Mouse (Mus musculus): ENCODE data around the gene Tmem150c.

DNA sequence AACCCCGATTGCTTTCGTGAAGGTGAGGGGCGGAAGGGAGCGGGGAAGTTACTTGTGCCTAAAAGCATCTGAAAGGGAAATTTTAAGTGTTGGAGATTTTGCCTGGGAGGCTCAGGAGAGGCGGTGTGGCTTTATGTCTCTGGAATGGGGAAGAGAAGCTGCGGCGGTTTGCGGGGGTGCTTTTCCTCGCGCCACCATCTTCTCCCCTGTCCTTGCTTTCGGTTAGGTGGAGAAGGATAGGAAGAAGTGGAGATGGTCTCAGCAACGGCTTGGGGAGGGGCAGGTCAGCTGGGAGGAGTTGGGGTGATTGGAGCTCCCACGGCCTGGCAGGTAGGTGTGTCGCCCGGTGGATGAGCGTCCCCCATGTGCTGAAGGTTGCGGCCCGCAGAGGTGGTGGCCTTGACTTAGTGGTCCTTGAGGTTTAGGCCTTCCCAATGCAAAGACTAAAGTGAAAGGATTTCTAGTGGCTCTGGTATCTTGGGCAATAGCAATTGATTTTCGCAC is 119.3 kb downstream of the Tmem150c start:
- TF ChIP-seq CTCF (conservative IDR thresholded peaks at IDR 0.05; ENCODE audit: low read length), result no peak
- no peak for TF ChIP-seq POU5F1 (IDR thresholded peaks at IDR 0.05; ENCODE audit: borderline replicate concordance, low read length)
- no peak for TF ChIP-seq NANOG (IDR thresholded peaks at IDR 0.05; ENCODE audit: borderline replicate concordance, low read length)
